Mouse (Mus musculus) urinary bladder, postnatal 36 days (tissue): ENCODE data around the gene 2210016L21Rik.
A peak's percentile ranks its signal among the peaks of the same experiment; 100 is the strongest.

ENCODE experiments used
- DNase-seq, 2 experiments: peaks; one replicate each; pipeline ENCODE4 v3.0.0; 2022; ENCODE audit warnings: low spot score in 2 of 2, mixed read lengths in 1 of 2

2210016L21Rik gene

DNA sequence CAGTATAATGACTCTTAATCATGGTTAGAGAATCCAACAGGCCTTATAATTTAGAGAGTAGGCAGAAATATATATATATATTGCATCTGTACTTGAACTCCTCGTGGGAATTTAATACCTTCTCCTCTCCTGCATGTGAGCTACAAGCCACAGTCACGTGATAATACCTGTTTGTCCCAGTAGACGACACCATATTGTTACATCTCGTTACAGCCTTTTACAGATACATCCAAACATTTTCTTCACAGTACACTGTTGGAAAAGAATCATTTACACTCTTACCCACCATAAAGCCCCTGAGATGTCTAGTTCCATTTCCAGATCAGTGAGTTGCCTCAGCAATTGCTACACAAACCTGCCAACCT is 790 bp downstream of the 2210016L21Rik start:
- no peak for DNase-seq

GRCm38 (mm10) chr5:114945072-114945471 is 3.1 kb downstream of the 2210016L21Rik start:
- DNase-seq = no peak

DNA sequence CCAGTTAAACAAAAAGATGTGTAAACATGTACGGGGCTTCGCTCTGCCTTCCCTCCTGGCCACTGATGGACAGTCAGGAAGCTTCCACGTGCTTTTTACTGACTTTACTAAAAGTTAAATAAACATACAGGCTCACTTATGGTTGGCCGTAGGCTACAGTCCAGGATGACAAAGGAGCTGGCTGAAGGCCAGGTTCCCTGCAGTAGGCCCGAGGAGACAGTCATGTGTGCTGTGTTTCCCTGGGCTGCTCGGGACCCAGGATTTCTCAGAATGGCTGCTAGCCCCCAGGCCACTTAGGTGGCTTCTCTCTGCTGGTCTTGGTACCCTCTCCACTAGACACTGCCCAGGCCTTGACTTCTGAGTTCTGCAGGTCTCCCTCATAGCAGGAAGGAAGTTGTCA is 6.9 kb downstream of the 2210016L21Rik start:
- no peak for DNase-seq

- DNase-seq = no peak
These were observed 7.4 kb downstream of the 2210016L21Rik start for GRCm38 (mm10) chr5:114949316-114949715.

- DNase-seq = no peak
These were observed 7.9 kb downstream of the 2210016L21Rik start for GRCm38 (mm10) chr5:114949812-114950211.

DNA sequence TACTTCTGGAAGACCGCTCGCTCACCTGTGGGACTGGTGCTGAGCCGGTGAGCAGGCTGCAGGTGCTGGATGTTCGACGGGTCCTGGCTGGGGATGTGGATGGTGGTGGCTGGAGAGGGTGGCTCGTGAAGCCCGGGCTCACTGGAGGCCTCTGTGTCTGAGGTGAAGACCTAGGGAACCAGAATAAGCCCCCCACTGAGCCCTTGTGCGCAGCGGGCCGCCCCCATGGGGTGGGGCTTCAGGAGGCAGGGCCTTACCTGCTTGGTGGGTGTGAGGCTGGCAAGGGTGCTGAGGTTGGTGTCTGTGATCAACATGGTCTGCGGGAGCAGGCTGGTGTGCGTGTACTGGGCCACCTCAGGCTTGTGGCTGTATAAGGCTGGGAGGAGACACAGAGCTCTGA is 8.7 kb downstream of the 2210016L21Rik start:
- DNase-seq = no peak

DNA sequence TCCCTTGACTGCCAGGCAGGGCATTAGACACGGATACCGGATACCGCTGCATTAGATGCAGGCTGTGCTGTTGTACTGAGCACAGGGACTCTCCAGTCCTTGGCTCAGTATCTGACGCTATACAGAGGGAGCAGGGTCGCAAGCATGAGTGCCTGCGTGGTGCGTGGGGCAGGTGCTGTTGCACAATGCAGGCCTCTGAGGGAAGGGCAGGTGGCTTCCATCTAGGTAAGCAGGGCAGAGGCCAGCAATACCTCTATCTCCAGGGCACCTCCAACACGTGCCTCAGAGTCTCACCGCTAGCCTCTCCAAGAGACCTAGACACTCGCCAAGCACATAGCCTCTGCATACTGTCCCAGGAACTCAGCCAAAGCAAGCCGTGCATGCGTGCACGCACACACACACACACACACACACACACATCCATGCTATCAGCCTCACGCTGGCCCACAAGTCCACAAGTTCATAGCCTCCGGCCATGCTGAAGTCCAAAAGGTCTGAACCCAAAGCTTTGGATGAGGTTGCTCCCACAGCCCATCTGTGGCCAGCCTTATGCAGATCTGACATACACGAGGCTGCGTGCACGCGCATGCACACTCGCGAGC is 9.4 kb downstream of the 2210016L21Rik start:
- no peak for DNase-seq

- no peak for DNase-seq
These were observed 11.4 kb downstream of the 2210016L21Rik start for GRCm38 (mm10) chr5:114953326-114953725.

GRCm38 (mm10) chr5:114958069-114958468 is 16.1 kb downstream of the 2210016L21Rik start:
- no peak for DNase-seq

DNA sequence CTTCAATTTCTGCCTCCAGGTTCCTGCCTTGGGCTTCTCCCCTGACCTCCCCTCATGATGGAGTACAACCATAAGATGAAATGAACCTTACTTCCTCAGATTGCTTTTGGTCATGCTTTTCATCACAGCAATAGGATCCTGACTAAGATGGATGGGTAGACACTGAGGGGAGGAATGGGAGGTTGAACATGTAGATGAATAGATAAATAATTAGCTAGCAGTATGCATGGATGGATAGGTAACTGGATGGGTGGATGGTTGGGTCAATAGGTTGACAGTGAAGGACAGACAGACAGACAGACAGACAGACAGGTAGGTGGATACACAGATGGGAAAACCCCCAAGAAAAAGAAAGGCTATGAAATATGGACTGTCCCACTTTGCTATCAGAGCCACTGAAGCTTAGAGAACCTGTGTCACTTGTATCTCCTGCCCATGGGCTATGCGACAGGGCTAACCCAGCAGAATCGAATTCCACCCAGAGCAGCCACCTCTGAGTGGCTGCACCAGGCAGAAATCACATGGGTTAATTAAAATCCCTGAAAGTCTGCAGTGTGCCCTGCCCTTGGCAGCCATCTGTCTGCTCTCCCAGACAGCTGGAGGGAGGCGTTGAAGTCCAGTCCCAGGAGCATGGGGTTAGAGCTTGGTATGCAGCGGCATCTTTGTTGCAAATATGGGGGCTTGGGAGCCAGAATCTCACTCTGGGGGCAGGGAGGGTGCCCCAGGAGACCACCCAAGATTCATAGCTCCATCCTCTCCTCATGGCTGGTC is 19.8 kb downstream of the 2210016L21Rik start:
- DNase-seq = no peak

DNA sequence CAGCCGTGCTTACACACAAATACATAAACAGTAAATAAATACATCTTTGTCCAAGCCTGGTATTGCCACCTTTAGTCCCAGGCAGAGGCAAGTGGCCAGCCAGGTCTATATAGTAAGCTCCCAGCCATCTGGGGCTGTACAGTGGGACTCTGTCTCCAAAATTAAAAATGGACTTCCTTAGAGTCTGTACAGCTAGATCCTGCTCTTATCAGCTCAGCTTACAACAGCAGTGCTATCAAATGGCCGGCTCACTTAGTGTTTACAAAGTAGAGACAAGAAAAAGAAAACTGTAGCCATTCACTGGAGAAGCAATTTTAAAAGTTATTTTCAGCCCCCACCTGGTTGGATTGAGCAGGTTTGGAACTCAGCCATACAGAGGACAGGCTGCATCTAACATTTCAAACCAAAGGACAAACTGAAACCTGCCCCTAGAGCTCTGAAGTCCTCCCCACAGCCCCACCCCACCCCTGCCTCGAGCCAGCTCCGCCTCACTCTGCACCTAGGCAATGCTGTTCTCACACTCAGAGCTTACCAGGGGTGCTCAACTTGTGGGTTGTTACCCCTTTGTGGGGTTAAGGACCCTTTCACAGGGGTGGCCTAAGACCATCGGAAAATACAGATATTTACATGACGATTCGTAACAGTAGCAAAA is 22.5 kb downstream of the 2210016L21Rik start:
- DNase-seq = no peak

- DNase-seq = peak; percentile 21 to 41
These were observed 23.3 kb downstream of the 2210016L21Rik start for GRCm38 (mm10) chr5:114964967-114965898.

GRCm38 (mm10) chr5:114967523-114968268 is 25.7 kb downstream of the 2210016L21Rik start:
- no peak for DNase-seq

- no peak for DNase-seq
These were observed 26.7 kb downstream of the 2210016L21Rik start for GRCm38 (mm10) chr5:114968651-114969050.

- DNase-seq = no peak
These were observed 27.1 kb downstream of the 2210016L21Rik start for GRCm38 (mm10) chr5:114969064-114969463.

- no peak for DNase-seq
These were observed 27.8 kb downstream of the 2210016L21Rik start for GRCm38 (mm10) chr5:114969609-114970215.

DNA sequence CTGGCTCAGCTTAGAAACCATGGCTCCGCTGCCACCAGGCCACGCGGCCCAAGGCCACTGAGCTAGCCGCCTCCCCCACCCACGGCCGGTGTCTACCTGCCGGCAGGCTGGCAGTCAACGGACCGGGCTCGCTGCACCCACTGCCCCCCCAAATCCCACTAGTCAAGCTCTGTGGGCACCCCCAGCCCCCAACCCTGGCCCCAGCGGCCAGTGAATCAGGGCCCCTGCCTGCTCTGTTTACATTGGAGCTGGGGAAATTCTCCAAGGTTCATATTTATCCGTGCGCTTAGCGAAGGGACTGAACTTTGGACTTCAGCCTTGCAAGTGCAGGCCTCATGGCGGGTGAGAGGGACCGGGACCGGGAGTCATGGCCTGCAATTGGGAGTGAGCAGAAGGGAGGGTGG is 28.9 kb downstream of the 2210016L21Rik start, which contains the start of gene Hnf1a:
Gene Hnf1a, minus strand, starts transcription at position 271 of the 404 bp plus-strand sequence.
- no peak for DNase-seq

DNA sequence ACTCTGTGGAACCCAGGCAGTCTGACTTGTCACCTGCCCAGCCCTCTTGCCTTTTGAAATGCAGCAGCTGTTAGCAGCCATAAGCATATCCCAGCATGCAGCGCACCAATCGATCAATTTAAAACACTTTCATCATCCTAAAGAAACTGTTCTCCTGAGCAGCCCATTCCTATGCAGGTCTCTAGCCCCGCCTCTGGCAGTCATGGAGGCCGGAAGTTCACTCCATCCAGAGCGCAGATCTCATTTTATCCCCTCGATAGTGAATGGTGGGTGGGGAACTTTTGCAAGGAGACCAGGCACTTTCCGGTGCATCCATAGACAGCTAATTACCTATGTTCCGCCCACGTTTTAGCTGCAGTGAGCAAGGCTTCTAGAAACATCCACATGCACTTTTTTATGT is 30.2 kb downstream of the 2210016L21Rik start:
- no peak for DNase-seq

DNA sequence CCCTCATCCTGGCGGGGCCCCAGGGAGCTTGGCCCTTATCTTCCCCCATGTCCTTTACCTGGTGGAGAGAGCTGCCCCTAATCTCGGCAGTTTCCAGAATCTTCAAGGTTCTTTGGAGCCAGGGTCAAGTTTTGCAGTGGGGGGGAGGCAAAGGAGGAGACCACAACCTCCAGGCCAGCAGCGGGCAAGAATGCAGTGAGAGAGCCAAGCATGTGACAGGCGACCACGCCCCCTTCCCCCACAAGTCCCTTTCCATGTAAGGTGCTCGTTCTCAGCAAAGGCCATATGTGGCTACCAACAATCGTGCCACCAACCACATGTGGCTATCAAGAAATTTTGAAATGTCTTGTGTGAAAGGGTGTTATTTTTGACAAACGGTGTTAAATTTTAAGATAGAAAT is 31.2 kb downstream of the 2210016L21Rik start:
- DNase-seq = no peak

GRCm38 (mm10) chr5:114976935-114977334 is 35.0 kb downstream of the 2210016L21Rik start:
- no peak for DNase-seq

GRCm38 (mm10) chr5:114978473-114978872 is 36.5 kb downstream of the 2210016L21Rik start:
- no peak for DNase-seq
